Mouse (Mus musculus) hindbrain, embryonic 16.5 days (tissue): ENCODE measurements around the gene Mblac2. TPM values are rescaled to one million over a fixed set of nuclear protein-coding genes. Genes with fewer than 3 reads are reported as not detected.

ENCODE experiments used
- ATAC-seq: fragments of 200-750 bp; cut with Nextera tagmentation; 2 replicates; pipeline ENCODE4 v1.8.0; 2017; ENCODE audit warnings: moderate TSS enrichment, moderate library complexity
- H3K27ac ChIP-seq: fragments of 300-500 bp; sonication (generic); 2 replicates; pipeline ENCODE4 v1.5.1; 2014; ENCODE audit warnings: low read depth, mild to moderate bottlenecking, control low read depth, low read length, moderate library complexity
- H3K27me3 ChIP-seq: fragments of 300-500 bp; sonication (generic); replicated peaks from 2 replicates; pipeline ENCODE4 v1.6.1; 2014; ENCODE audit warnings: low read length; ENCODE audit not compliant: control insufficient read depth, insufficient read depth
- H3K36me3 ChIP-seq: fragments of 300-500 bp; sonication (generic); 2 replicates; pipeline ENCODE4 v1.6.1; 2014; ENCODE audit warnings: mild to moderate bottlenecking, low read length, moderate library complexity, mixed read lengths; ENCODE audit not compliant: control insufficient read depth, insufficient read depth
- H3K4me1 ChIP-seq: fragments of 300-500 bp; sonication (generic); 2 replicates; pipeline ENCODE4 v1.6.1; 2014; ENCODE audit warnings: low read depth, low read length; ENCODE audit not compliant: control insufficient read depth, insufficient read depth
- H3K4me2 ChIP-seq: fragments of 300-500 bp; sonication (generic); 2 replicates; pipeline ENCODE4 v1.6.1; 2014; ENCODE audit warnings: mild to moderate bottlenecking, low read length, control low read depth, moderate library complexity
- H3K4me3 ChIP-seq: fragments of 300-500 bp; sonication (generic); 2 replicates; pipeline ENCODE4 v1.5.1; 2014; ENCODE audit warnings: mild to moderate bottlenecking, low read length, control low read depth, moderate library complexity
- H3K9ac ChIP-seq: fragments of 300-500 bp; sonication (generic); 2 replicates; pipeline ENCODE4 v1.6.1; 2014; ENCODE audit warnings: low read depth, mild to moderate bottlenecking, control low read depth, low read length, moderate library complexity
- H3K9me3 ChIP-seq: fragments of 300-500 bp; sonication (generic); 2 replicates; pipeline ENCODE4 v1.6.1; 2014; ENCODE audit warnings: mild to moderate bottlenecking, low read length, moderate library complexity; ENCODE audit not compliant: control insufficient read depth
- WGBS: fragments of 180-500 bp; shearing (Covaris S2); extraction: QIAGEN DNeasy Blood & Tissue Kit; methylation state at CpG from one replicate; pipeline ENCODE4 v1.1.7; 2014; 5-methylcytosine and 5-hydroxymethylcytosine counted together
- polyA plus RNA-seq: library from polyadenylated mRNA; unstranded; fragments of >200 nt; fragmentation: Nextera tagmentation; extraction: Ambion mirVana; gene quantifications from 2 replicates; pipeline ENCODE4 v1.2.1, GENCODE M21; 2015

Mblac2 gene
- polyA plus RNA-seq, 1 experiment from 2014 or later: 71.5 TPM

DNA sequence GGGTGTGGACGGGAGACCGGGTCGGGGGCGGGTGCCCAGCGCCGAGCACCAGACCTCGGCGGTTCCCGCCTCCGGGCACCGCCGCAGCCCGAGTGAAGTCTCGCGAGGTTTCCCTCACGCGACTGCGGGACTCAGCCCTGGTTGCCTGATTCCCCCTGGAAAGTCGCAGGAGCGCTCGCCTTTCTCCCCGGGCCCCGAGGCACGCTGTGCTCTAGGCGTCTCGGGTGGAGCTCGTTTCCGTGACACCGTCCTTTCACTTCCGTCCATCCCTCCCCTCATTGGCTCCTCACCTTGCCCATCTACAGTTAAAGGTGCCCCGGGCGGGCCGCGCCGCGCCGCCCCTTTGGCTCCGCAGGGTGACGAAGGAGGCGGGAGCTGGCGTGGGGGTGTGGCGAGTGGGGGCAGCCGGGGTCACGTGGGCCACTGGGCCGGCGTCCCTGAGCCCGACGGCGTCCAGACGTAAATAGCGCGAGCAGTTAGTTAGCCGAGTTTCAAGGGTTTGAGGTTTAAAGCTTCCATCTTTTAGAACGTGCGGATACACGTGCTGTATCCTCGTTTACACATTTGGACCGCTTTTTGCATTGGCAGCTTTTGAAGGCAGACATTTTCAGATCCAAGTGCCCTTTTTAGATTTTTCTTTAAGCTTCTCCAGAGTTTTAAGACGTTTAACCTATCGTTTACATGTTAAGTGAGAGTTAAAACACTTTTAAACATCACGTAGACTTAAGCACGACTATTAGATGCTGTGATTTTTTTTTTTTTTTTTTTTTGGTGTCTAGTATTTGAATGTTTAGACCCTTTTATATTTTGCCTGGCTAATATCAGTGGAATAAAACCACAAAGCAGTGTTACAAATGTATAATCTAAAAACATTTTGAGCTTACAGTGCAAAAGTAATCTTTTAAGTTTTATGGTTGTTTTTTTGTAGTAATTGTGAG, 72.5 kb downstream of the Mblac2 start:
- H3K9me3 ChIP-seq: no peaks in the 10 kb centered on the region
- H3K27ac ChIP-seq: peak overlapping the region; percentile 100

DNA sequence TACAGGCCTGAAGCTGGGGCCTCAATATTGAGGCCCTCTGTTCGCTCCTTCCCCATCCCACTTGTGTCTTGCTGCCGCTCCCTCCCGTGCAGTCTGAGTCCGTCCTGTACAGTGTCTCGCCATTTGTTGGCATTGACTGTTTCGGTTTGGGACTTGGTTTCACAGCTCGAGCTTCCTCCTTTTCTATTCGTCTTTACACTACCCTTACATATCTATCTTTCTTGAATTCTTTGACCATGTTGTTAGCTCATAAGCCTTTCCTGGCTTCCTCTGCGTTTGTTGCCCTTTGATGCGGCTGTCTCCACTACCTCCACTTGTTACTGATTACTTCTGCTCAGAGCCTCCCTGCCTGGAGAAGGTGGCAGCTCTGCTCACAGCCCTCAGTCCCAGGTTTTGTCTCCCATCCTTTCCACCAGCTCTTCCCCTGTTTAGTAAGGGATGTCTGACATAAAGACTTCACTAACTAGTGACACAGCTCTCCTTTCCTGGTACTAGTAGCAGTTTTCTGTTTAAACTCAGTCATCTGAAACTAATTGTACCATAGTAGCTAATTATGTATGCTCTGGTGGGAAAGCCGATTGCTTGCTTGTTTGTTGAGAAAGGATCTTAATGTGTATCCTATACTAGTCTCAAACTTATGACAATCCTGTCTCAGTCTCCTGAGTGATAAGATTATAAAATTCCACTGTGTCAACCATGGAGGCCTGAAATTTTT, 74.8 kb downstream of the Mblac2 start:
- no peaks in the 10 kb centered on the region for H3K27me3 ChIP-seq
- peaks cover 7% of the 10 kb centered on the region; the same call in 1 of the 2 replicates for H3K36me3 ChIP-seq
- WGBS: 51% methylated on average over 11 of the region's 11 CpGs
- no peak overlapping the region; the same call in 1 of the 2 replicates for H3K4me3 ChIP-seq
- peaks cover 20% of the 10 kb centered on the region for H3K4me1 ChIP-seq
- H3K27ac ChIP-seq: peak overlapping the region; percentile 34; the same call in 1 of the 2 replicates
- no peaks in the 10 kb centered on the region for H3K9me3 ChIP-seq
- peak overlapping the region; percentile 14 for H3K4me2 ChIP-seq
- no peak for ATAC-seq
- 0 out of 2 replicates have a peak overlapping the region, but pooled peaks have one; percentile 13 for H3K9ac ChIP-seq

More for the DNA sequence above, 72.5 kb downstream of the Mblac2 start:
- peaks cover 20% of the 10 kb centered on the region for H3K4me1 ChIP-seq
- H3K4me3 ChIP-seq: peak overlapping the region; percentile 75
- no peaks in the 10 kb centered on the region for H3K27me3 ChIP-seq
- WGBS: under 1% methylated on average over 60 of the region's 62 CpGs
- peak; percentile 98 for ATAC-seq
- H3K36me3 ChIP-seq: peaks cover 4% of the 10 kb centered on the region; the same call in 1 of the 2 replicates
- H3K9ac ChIP-seq: peak overlapping the region; percentile 92
- H3K4me2 ChIP-seq: peak overlapping the region; percentile 52

DNA sequence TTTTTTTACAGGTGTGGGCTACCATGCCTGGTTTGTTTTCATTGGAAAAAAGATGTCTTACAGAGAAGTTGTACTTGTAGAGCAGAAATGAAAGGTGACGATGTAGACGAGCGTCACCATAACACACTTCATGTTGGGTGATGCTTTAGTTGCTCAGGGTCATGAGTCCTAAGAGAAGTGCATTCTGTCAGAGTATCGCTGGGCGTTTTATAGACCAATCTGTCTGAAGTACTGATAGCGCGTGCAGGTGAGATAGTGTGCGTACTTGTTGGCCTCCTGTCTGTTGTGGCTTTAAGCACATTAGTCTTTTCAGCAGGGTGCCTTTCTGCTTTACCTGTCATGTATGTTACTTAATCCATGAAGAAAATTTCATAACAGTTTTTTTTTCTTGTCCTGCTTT, 79.0 kb downstream of the Mblac2 start:
- ATAC-seq: no peak
- no peak overlapping the region for H3K9ac ChIP-seq
- WGBS: 93% methylated on average over 8 of the region's 8 CpGs

DNA sequence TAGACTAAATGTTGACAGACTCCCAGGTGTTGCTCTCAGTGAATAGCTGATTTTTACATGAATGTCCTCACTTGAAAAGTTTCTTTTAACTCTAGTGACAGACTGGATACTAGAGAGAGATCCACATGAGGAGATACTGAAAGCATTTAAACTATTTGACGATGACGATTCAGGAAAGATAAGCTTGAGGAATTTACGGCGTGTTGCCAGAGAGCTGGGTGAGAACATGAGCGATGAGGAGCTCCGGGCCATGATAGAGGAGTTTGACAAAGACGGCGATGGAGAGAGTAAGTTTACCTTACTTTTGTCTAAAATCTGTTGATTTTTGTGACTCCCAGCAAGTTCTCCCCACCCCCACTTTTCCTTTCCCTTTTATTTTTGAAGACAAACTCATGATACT, 80.7 kb downstream of the Mblac2 start:
- Histone ChIP-seq H3K4me3 (no peak overlapping the region), H3K27me3 (no peaks in the 10 kb centered on the region), H3K9me3 (no peaks in the 10 kb centered on the region), H3K4me1 (no peaks in the 10 kb centered on the region), H3K4me2 (no peak overlapping the region), H3K9ac (no peak overlapping the region), H3K36me3 (peaks cover 12% of the 10 kb centered on the region; the same call in 1 of the 2 replicates), H3K27ac (no peak overlapping the region)
- ATAC-seq: no peak
- 92% methylated on average over 8 of the region's 8 CpGs for WGBS

More for the DNA sequence above, 79.0 kb downstream of the Mblac2 start:
- Histone ChIP-seq H3K4me2 (no peak overlapping the region), H3K27me3 (no peaks in the 10 kb centered on the region), H3K27ac (no peak overlapping the region), H3K9me3 (no peaks in the 10 kb centered on the region), H3K4me1 (peaks cover 6% of the 10 kb centered on the region), H3K36me3 (peaks cover 12% of the 10 kb centered on the region; the same call in 1 of the 2 replicates), H3K4me3 (no peak overlapping the region)

DNA sequence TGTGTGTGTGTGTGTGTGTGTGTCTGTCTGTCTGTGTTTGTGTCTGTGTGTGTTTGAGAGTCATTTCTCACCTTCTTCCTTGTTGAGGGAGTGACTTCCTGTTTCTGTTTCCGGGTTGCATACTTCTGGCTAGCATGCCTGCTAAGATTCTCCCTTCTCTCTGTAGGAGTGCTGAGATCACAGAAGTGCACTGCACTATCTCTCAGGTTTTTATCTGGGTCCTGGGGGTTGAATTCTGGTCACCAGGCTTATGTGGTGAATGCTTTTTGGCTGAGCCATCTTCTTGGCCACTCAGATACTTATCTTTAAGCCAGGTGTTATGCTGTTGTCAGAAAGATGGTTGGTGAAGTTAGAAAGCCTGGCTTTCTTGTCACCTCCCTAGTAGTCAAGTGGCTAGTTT, 82.7 kb downstream of the Mblac2 start:
- no peaks in the 10 kb centered on the region for H3K4me1 ChIP-seq
- H3K4me3 ChIP-seq: no peak overlapping the region
- H3K27me3 ChIP-seq: no peaks in the 10 kb centered on the region
- ATAC-seq: no peak
- 71% methylated on average over 1 of the region's 1 CpGs for WGBS
- no peak overlapping the region for H3K9ac ChIP-seq
- no peaks in the 10 kb centered on the region for H3K9me3 ChIP-seq
- peaks cover 11% of the 10 kb centered on the region for H3K36me3 ChIP-seq
- no peak overlapping the region for H3K4me2 ChIP-seq
- no peak overlapping the region for H3K27ac ChIP-seq

DNA sequence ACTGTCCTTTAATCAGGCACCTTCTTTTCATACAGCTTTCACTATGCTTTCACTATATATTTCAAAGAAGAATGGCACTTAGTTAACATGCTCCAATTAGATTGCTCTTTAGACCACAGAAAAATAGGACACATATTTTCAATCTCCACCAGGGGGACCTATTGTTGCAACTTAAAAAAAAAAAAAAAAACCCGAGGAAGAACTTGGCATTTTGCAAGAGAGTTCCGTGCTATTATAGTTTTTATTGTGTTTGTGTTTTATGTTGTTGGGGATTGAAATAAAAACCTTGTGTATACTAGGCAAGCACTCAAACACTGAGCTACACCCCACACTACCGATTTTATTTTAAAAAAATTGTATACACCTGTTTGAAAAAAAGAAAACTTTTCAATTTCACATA, 90.0 kb downstream of the Mblac2 start:
- WGBS: 35% methylated on average over 3 of the region's 3 CpGs
- no peak for ATAC-seq

More for the DNA sequence above, 90.0 kb downstream of the Mblac2 start:
- Histone ChIP-seq H3K4me2 (no peak overlapping the region), H3K4me3 (no peak overlapping the region), H3K4me1 (no peaks in the 10 kb centered on the region), H3K9ac (no peak overlapping the region), H3K36me3 (peaks cover 3% of the 10 kb centered on the region; the same call in 1 of the 2 replicates), H3K27ac (no peak overlapping the region), H3K27me3 (no peaks in the 10 kb centered on the region), H3K9me3 (no peaks in the 10 kb centered on the region)

Other genes starting within 250 kb of the Mblac2 start
- gene Adgrv1, start 78.2 kb upstream of the Mblac2 start, polyA plus RNA-seq: 5.6 and 8.7 TPM in 2 replicates
- gene Lysmd3, start 53.7 kb upstream of the Mblac2 start, polyA plus RNA-seq: 16.5 and 16.7 TPM in 2 replicates
- gene Polr3g, start 328 bp upstream of the Mblac2 start, polyA plus RNA-seq: 4.9 and 5.5 TPM in 2 replicates
- gene Cetn3, start 71.7 kb downstream of the Mblac2 start, polyA plus RNA-seq: 188 and 203 TPM in 2 replicates